Mouse (Mus musculus) hindbrain, postnatal 0 days (tissue): ENCODE data around the gene Itk. TPM values are rescaled to one million over a fixed set of nuclear protein-coding genes. Genes with fewer than 3 reads are reported as not detected.

Experiments
- ATAC-seq: fragments of 200-750 bp; cut with Nextera tagmentation; 2 replicates; pipeline ENCODE4 v1.8.0; 2017; ENCODE audit warnings: mild to moderate bottlenecking, moderate TSS enrichment, moderate library complexity
- DNase-seq: peaks from one replicate; pipeline ENCODE4 v3.0.0-alpha.2; 2015; ENCODE audit warnings: low spot score
- H3K27ac ChIP-seq: fragments of 300-500 bp; sonication (generic); 2 replicates; pipeline ENCODE4 v1.5.1; 2014; ENCODE audit warnings: mild to moderate bottlenecking
- H3K27me3 ChIP-seq: fragments of 300-500 bp; sonication (generic); 2 replicates; pipeline ENCODE4 v1.6.1; 2014; ENCODE audit warnings: low read length, mixed read lengths; ENCODE audit not compliant: insufficient read depth
- H3K36me3 ChIP-seq: fragments of 300-500 bp; sonication (generic); 2 replicates; pipeline ENCODE4 v1.6.1; 2014; ENCODE audit warnings: low read length, mixed read lengths; ENCODE audit not compliant: insufficient read depth
- H3K4me1 ChIP-seq: fragments of 300-500 bp; sonication (generic); 2 replicates; pipeline ENCODE4 v1.6.1; 2014; ENCODE audit warnings: antibody characterized with exemption, low read length, mixed read lengths; ENCODE audit not compliant: insufficient read depth
- H3K4me2 ChIP-seq: fragments of 300-500 bp; sonication (generic); 2 replicates; pipeline ENCODE4 v1.6.1; 2014; ENCODE audit warnings: low read depth, mild to moderate bottlenecking, low read length, moderate library complexity, mixed read lengths
- H3K4me3 ChIP-seq: fragments of 300-500 bp; sonication (generic); 2 replicates; pipeline ENCODE4 v1.5.1; 2014; ENCODE audit warnings: low read length
- H3K9ac ChIP-seq: fragments of 300-500 bp; sonication (generic); replicated peaks from 2 replicates; pipeline ENCODE4 v1.6.1; 2014; ENCODE audit warnings: mild to moderate bottlenecking, low read length, moderate library complexity, mixed read lengths
- H3K9me3 ChIP-seq: fragments of 300-500 bp; sonication (generic); 2 replicates; pipeline ENCODE4 v1.6.1; 2016; ENCODE audit warnings: low read length, mixed read lengths
- CTCF ChIP-seq: IDR thresholded peaks from 2 replicates; pipeline ENCODE4 v1.5.1; 2016; ENCODE audit warnings: antibody characterized with exemption, control low read depth, low read depth
- WGBS: fragments of 180-500 bp; shearing (Covaris S2); extraction: QIAGEN DNeasy Blood & Tissue Kit; methylation state at CpG from one replicate; pipeline ENCODE4 v1.1.7; 2014; 5-methylcytosine and 5-hydroxymethylcytosine counted together
- polyA plus RNA-seq: library from polyadenylated mRNA; unstranded; fragments of >200 nt; fragmentation: Nextera tagmentation; extraction: Ambion mirVana; gene quantifications from 2 replicates; pipeline ENCODE4 v1.2.1, GENCODE M21; 2015
- total RNA-seq: library from RNA; depleted of rRNA; stranded (reverse); fragments of >200 nt; gene quantifications from 2 replicates; pipeline ENCODE4 v1.2.3, GENCODE M21; 2014

Itk gene
- total and polyA plus RNA-seq, 2 experiments from 2014 or later: 0.04 TPM; not detected in 1

DNA sequence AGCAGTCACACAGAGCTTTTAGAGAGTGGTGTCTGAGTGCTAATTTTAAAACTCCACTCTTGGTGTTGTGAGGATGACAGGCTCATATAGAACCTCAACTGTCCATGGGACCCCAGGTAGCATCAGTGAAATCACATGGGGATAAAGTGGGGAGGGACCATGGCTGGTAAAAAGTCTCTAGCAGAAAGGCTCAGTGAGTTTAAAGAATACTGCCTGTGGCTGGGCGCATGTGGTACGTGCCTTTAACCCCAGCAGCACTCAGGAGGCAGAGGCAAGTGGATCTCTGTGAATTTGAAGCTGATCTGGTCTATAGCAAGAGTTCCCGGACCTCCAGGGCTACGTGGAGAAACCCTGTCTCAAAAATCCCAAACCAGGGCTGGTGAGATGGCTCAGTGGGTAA is 6.8 kb downstream of the Itk start:
- WGBS: 93% methylated on average over 4 of the region's 4 CpGs
- no peak overlapping the region for H3K4me3 ChIP-seq
- TF ChIP-seq CTCF: no peak
- H3K27ac ChIP-seq: no peak overlapping the region
- H3K4me1 ChIP-seq: no peaks in the 10 kb centered on the region
- no peak overlapping the region for H3K4me2 ChIP-seq
- no peak overlapping the region for H3K9ac ChIP-seq
- no peaks in the 10 kb centered on the region for H3K27me3 ChIP-seq
- ATAC-seq (no peak), DNase-seq (no peak)
- no peaks in the 10 kb centered on the region for H3K9me3 ChIP-seq
- no peaks in the 10 kb centered on the region for H3K36me3 ChIP-seq

DNA sequence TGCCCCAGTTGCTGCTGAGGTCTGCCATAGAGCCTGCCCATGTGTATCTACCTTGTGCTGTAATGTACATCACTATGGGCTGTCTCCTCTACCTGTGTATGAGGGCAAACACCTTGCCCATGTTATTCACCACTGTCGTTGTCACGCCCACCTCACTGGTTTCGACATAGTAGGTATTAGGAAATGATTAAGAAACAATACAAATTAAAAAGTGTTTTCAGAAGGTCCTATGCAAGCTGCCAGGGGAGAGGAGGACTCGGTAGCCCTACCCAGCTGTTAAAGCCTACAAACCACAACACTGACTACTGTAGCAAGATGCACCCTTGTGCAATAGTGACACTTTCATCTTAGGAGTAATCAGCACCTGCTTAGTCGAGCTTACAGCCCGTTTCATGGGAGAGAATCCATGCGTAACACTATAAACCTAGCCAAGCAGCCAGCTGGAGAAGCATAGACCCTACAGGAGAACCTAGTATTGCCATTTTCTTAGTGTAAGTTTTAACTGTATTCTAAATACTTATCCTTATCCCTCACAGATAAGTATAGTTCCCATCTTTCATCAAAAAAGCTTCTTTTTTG is 9.1 kb downstream of the Itk start:
- no peak for TF ChIP-seq CTCF
- no peak overlapping the region for H3K9ac ChIP-seq
- DNase-seq (no peak), ATAC-seq (no peak)
- H3K4me3 ChIP-seq: no peak overlapping the region
- WGBS: 85% methylated on average over 7 of the region's 7 CpGs
- no peaks in the 10 kb centered on the region for H3K9me3 ChIP-seq
- H3K27me3 ChIP-seq: no peaks in the 10 kb centered on the region
- no peaks in the 10 kb centered on the region for H3K4me1 ChIP-seq
- no peak overlapping the region for H3K27ac ChIP-seq
- H3K36me3 ChIP-seq: no peaks in the 10 kb centered on the region
- no peak overlapping the region for H3K4me2 ChIP-seq

GRCm38 (mm10) chr11:46377819-46378782 is 11.2 kb downstream of the Itk start:
- DNase-seq (no peak), ATAC-seq (no peak)
- 90% methylated on average over 8 of the region's 8 CpGs for WGBS
- no peaks in the 10 kb centered on the region for H3K27me3 ChIP-seq
- no peak overlapping the region for H3K9ac ChIP-seq
- no peak overlapping the region for H3K4me3 ChIP-seq
- TF ChIP-seq CTCF: no peak
- H3K27ac ChIP-seq: no peak overlapping the region
- no peaks in the 10 kb centered on the region for H3K36me3 ChIP-seq
- no peak overlapping the region for H3K4me2 ChIP-seq
- H3K4me1 ChIP-seq: no peaks in the 10 kb centered on the region
- no peaks in the 10 kb centered on the region for H3K9me3 ChIP-seq

DNA sequence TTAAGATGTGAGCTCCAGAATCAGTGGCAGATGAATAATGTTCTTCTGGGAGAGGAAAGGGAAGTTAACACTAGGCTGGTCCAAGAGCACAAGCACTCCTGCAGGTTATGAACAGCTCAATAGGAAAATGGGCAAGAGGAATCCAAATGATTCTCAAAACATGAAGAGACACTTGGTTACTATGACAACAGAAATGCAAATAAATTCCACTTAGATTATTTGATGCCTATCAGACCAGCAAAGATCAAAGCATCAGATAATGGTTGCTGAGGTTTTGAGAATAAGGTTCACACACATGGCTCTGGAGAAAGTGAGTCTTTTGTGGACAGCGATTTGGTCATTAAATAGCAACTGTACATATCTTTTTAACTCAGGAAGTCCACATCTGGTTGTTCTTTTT is 12.0 kb downstream of the Itk start:
- H3K27ac ChIP-seq: no peak overlapping the region
- ATAC-seq: no peak
- no peaks in the 10 kb centered on the region for H3K9me3 ChIP-seq

GRCm38 (mm10) chr11:46375015-46375414 is 14.3 kb downstream of the Itk start:
- H3K27ac ChIP-seq: no peak overlapping the region
- TF ChIP-seq CTCF: no peak
- no peaks in the 10 kb centered on the region for H3K27me3 ChIP-seq
- H3K4me3 ChIP-seq: no peak overlapping the region
- H3K9me3 ChIP-seq: no peaks in the 10 kb centered on the region
- no peaks in the 10 kb centered on the region for H3K4me1 ChIP-seq
- no peak overlapping the region for H3K4me2 ChIP-seq
- DNase-seq: no peak
- no peaks in the 10 kb centered on the region for H3K36me3 ChIP-seq
- no peak overlapping the region for H3K9ac ChIP-seq
- 82% methylated on average over 8 of the region's 8 CpGs for WGBS
- no peak for ATAC-seq

More for the DNA sequence above, 12.0 kb downstream of the Itk start:
- no peaks in the 10 kb centered on the region for H3K36me3 ChIP-seq
- no peak overlapping the region for H3K4me2 ChIP-seq
- DNase-seq: no peak
- no peaks in the 10 kb centered on the region for H3K4me1 ChIP-seq
- no peaks in the 10 kb centered on the region for H3K27me3 ChIP-seq
- no peak overlapping the region for H3K4me3 ChIP-seq
- WGBS: 95% methylated on average over 1 of the region's 1 CpGs
- no peak for TF ChIP-seq CTCF
- no peak overlapping the region for H3K9ac ChIP-seq

DNA sequence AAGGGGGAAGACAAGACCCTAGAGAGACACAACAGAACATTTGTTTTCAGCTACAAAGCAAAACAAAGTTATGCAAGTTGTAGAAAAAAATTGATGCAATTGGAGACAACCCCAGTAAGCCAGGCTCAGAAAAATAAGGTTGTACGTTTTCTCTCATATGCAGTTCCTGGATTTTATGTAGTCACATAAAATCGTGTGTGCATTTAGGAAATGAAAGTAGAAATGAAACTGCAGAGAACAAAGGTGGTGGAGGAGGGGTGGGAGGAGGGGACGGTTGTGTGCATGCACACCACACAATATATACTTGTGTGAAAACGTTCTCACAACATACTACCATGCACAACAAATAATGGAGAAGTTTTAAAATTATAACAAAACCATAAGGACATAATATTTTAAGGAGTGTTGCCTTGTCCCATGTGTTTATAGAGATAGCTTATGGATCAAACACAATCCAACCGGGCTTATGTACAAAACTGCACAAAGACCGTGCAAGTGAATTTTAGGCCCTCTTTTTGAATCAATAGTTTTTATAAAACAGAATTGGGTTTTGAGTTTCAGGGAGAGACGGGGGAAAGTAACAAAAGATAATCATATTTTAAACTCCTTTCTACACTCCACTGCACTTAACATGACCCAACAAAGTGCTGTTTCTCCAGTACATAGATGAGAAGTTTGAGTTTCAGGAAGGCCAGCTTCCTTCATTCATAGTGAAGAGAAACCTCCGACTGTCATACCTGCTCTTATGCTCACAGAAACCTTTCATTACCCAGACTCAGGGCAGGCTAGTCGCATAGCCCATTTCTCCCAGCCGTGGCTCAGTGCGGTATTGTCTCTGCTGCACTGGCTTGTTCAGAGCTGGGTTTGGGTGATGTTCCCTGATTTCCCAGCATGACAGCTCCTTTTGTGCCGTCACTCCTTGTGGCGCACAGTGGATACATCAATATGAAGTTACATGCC is 16.0 kb downstream of the Itk start:
- Histone ChIP-seq H3K27ac (no peak overlapping the region), H3K9me3 (no peaks in the 10 kb centered on the region), H3K4me3 (no peak overlapping the region), H3K36me3 (no peaks in the 10 kb centered on the region), H3K9ac (no peak overlapping the region), H3K27me3 (no peaks in the 10 kb centered on the region), H3K4me2 (no peak overlapping the region), H3K4me1 (no peaks in the 10 kb centered on the region)
- DNase-seq: no peak
- no peak for TF ChIP-seq CTCF
- WGBS: 80% methylated on average over 13 of the region's 13 CpGs
- no peak for ATAC-seq
